Mouse (Mus musculus) lung, postnatal 0 days (tissue): ENCODE results near the gene Cdh13.

Experiments
- CTCF ChIP-seq: IDR thresholded peaks from 2 replicates; pipeline ENCODE4 v1.5.1; 2016; ENCODE audit warnings: antibody characterized with exemption, mild to moderate bottlenecking
- EP300 ChIP-seq: IDR thresholded peaks from 2 replicates; pipeline ENCODE4 v1.6.1; 2016; ENCODE audit warnings: antibody characterized with exemption, mild to moderate bottlenecking, control low read depth

DNA sequence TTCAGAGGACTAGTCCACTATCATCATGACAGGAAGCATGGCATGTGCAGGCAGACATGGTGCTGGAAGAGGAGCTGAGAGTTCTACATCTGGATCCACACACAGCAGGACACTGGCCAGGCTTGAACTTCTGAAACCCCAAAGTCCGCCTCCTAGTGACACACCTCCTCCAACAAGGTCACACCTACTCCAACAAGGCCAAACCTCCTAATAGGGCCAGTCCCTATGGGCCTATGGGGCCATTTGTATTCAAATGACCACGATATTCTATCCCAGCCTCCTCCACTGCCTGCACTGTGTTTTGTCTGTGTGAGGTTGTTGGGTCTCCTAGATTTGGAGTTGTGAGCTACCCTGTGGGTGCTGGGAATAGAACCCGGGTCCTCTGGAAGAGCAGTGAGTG lies 1060.1 kb downstream of the Cdh13 start:
- TF ChIP-seq CTCF: no peak
- no peak for TF ChIP-seq EP300
